Mouse (Mus musculus): ENCODE data around the gene Loxl1. TPM values are rescaled to one million over a fixed set of nuclear protein-coding genes. Genes with fewer than 3 reads are reported as not detected.

Loxl1 gene
- polyA plus RNA-seq, 1 experiment from 2014 or later = 36.8 TPM

- Histone ChIP-seq H3K4me2 (peak overlapping the region; percentile 80), H3K9ac (ENCODE audit: low read depth, low read length) (peak overlapping the region; percentile 90), H3K27me3 (ENCODE audit: control insufficient read depth, insufficient read depth, low read length) (no peaks in the 10 kb centered on the region), H3K27ac (ENCODE audit: low read depth, low read length) (peak overlapping the region; percentile 86), H3K4me1 (ENCODE audit: control insufficient read depth, insufficient read depth, low read length) (peaks cover 34% of the 10 kb centered on the region), H3K9me3 (replicated peaks; ENCODE audit: control insufficient read depth, low read length) (no peaks in the 10 kb centered on the region), H3K36me3 (ENCODE audit: control insufficient read depth, insufficient read depth, low read length) (no peaks in the 10 kb centered on the region), H3K4me3 (ENCODE audit: low read depth, low read length) (peak overlapping the region; percentile 68)
- WGBS (ENCODE audit: insufficient replicate concordance) = 38% methylated on average over 7 of the region's 7 CpGs
- ATAC-seq (replicated peaks; ENCODE audit: insufficient number of reproducible peaks, low FRiP score, low TSS enrichment) = no peak
Measured at GRCm38 (mm10) chr9:58248746-58249413, 64.1 kb downstream of the Loxl1 start.

GRCm38 (mm10) chr9:58247064-58247759, 65.8 kb downstream of the Loxl1 start:
- ATAC-seq (replicated peaks; ENCODE audit: insufficient number of reproducible peaks, low FRiP score, low TSS enrichment) = 0 out of 2 replicates have a peak, but pooled peaks have one; percentile 63
- no peaks in the 10 kb centered on the region for H3K36me3 ChIP-seq (ENCODE audit: control insufficient read depth, insufficient read depth, low read length)
- H3K4me3 ChIP-seq (ENCODE audit: low read depth, low read length) = peak overlapping the region; percentile 33
- no peaks in the 10 kb centered on the region for H3K9me3 ChIP-seq (replicated peaks; ENCODE audit: control insufficient read depth, low read length)
- H3K27ac ChIP-seq (ENCODE audit: low read depth, low read length) = peak overlapping the region; percentile 50
- H3K9ac ChIP-seq (ENCODE audit: low read depth, low read length) = peak overlapping the region; percentile 46
- peak overlapping the region; percentile 80 for H3K4me2 ChIP-seq
- 6% methylated on average over 25 of the region's 25 CpGs for WGBS (ENCODE audit: insufficient replicate concordance)
- H3K27me3 ChIP-seq (ENCODE audit: control insufficient read depth, insufficient read depth, low read length) = no peaks in the 10 kb centered on the region
- peaks cover 45% of the 10 kb centered on the region for H3K4me1 ChIP-seq (ENCODE audit: control insufficient read depth, insufficient read depth, low read length)

GRCm38 (mm10) chr9:58246083-58246591, 66.8 kb downstream of the Loxl1 start:
- Histone ChIP-seq H3K36me3 (ENCODE audit: control insufficient read depth, insufficient read depth, low read length) (no peaks in the 10 kb centered on the region), H3K9me3 (replicated peaks; ENCODE audit: control insufficient read depth, low read length) (no peaks in the 10 kb centered on the region), H3K4me1 (ENCODE audit: control insufficient read depth, insufficient read depth, low read length) (peaks cover 56% of the 10 kb centered on the region), H3K27me3 (ENCODE audit: control insufficient read depth, insufficient read depth, low read length) (no peaks in the 10 kb centered on the region), H3K4me3 (ENCODE audit: low read depth, low read length) (no peak overlapping the region), H3K27ac (ENCODE audit: low read depth, low read length) (no peak overlapping the region), H3K9ac (ENCODE audit: low read depth, low read length) (0 out of 2 replicates have a peak overlapping the region, but pooled peaks have one; percentile 10), H3K4me2 (peak overlapping the region; percentile 24; the same call in 1 of the 2 replicates)
- WGBS (ENCODE audit: insufficient replicate concordance) = 57% methylated on average over 4 of the region's 4 CpGs
- no peak for ATAC-seq (replicated peaks; ENCODE audit: insufficient number of reproducible peaks, low FRiP score, low TSS enrichment)

DNA sequence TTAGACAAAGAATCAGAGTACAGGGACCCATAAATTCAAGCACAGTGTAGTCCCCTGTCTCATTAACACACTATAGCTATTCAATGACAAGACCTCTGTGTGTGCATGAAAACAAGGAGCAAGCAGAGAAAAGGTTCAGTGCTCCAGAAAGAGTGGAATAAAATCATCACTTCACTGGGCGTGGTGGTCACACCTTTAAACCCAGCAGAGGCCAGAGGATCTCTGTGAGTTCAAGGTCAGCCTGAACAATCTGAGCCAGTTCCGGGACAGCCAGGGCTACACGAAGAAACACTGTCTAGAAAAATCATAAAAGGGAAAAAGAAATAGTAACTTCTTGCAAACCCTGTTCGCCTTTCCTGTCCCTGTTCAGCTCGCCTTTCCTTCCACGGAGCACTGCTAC, 69.3 kb downstream of the Loxl1 start:
- H3K27ac ChIP-seq (ENCODE audit: low read depth, low read length) = no peak overlapping the region
- WGBS (ENCODE audit: insufficient replicate concordance) = 83% methylated on average over 6 of the region's 6 CpGs

DNA sequence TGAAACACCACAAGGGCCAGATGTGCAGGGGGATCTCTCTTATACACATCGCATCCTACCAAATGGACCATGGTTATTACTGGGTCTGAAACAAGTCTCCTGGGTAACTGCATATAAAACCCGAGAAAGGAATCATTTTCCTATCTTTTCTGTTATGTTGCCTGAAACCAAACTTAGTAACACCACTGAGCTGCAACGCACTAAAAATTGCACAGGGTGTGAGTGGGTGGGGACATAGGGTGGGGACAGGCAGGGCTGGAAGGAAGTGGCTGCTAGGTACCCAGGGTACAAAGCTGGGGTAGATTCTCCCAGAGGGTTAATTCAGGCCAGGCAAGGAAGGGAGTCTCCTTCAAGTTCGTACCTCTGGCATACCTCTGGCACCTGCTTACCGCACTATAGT, 70.3 kb downstream of the Loxl1 start:
- Histone ChIP-seq H3K4me3 (ENCODE audit: low read depth, low read length) (no peak overlapping the region), H3K4me1 (ENCODE audit: control insufficient read depth, insufficient read depth, low read length) (peaks cover 42% of the 10 kb centered on the region), H3K4me2 (no peak overlapping the region; the same call in 1 of the 2 replicates), H3K9me3 (replicated peaks; ENCODE audit: control insufficient read depth, low read length) (no peaks in the 10 kb centered on the region), H3K9ac (ENCODE audit: low read depth, low read length) (no peak overlapping the region), H3K27me3 (ENCODE audit: control insufficient read depth, insufficient read depth, low read length) (no peaks in the 10 kb centered on the region), H3K36me3 (ENCODE audit: control insufficient read depth, insufficient read depth, low read length) (no peaks in the 10 kb centered on the region), H3K27ac (ENCODE audit: low read depth, low read length) (peak overlapping the region; percentile 75; the same call in 1 of the 2 replicates)
- 78% methylated on average over 5 of the region's 5 CpGs for WGBS (ENCODE audit: insufficient replicate concordance)
- ATAC-seq (replicated peaks; ENCODE audit: insufficient number of reproducible peaks, low FRiP score, low TSS enrichment) = no peak

More for the DNA sequence above, 69.3 kb downstream of the Loxl1 start:
- Histone ChIP-seq H3K9me3 (replicated peaks; ENCODE audit: control insufficient read depth, low read length) (no peaks in the 10 kb centered on the region), H3K4me2 (no peak overlapping the region), H3K9ac (ENCODE audit: low read depth, low read length) (no peak overlapping the region), H3K4me1 (ENCODE audit: control insufficient read depth, insufficient read depth, low read length) (peaks cover 46% of the 10 kb centered on the region), H3K36me3 (ENCODE audit: control insufficient read depth, insufficient read depth, low read length) (no peaks in the 10 kb centered on the region), H3K27me3 (ENCODE audit: control insufficient read depth, insufficient read depth, low read length) (no peaks in the 10 kb centered on the region), H3K4me3 (ENCODE audit: low read depth, low read length) (no peak overlapping the region)
- ATAC-seq (replicated peaks; ENCODE audit: insufficient number of reproducible peaks, low FRiP score, low TSS enrichment) = no peak

DNA sequence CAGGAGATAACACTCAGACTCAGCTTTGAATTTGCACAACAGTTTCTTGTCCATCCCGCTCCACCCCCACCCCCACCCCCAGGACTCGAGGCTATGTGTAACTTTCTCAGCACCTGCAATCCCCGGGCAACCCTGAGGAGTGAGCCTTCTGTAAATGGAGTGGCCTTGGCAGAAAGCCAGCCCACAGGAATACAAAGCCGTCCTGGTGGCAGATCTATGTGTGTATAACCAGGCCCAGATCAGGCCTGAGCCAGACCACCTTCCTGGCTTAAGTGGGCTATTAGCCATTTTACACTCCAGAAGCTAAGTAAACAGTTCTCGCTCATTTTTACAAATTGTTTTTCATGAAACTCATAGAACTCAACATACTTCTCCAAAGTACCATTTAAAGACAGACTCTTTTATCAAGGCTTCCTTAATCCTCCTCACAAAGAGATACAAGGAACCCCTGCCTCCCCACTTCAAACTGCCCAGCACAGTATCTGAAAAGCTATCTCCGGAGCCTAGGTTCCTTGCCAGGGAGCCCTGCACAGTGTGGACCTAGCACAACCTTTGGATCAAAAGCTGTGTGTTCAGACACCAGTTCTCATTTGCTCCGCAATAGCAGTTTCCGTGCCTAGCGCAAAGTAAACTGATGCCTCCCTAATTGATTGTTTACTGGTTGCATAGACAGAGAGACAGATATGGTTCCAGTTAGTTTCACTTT, 71.1 kb downstream of the Loxl1 start:
- H3K4me1 ChIP-seq (ENCODE audit: control insufficient read depth, insufficient read depth, low read length) = peaks cover 35% of the 10 kb centered on the region
- no peaks in the 10 kb centered on the region for H3K9me3 ChIP-seq (replicated peaks; ENCODE audit: control insufficient read depth, low read length)
- 55% methylated on average over 9 of the region's 9 CpGs for WGBS (ENCODE audit: insufficient replicate concordance)
- ATAC-seq (replicated peaks; ENCODE audit: insufficient number of reproducible peaks, low FRiP score, low TSS enrichment) = peak; percentile 42; the same call in 1 of the 2 replicates
- H3K27ac ChIP-seq (ENCODE audit: low read depth, low read length) = peak overlapping the region; percentile 75
- H3K36me3 ChIP-seq (ENCODE audit: control insufficient read depth, insufficient read depth, low read length) = no peaks in the 10 kb centered on the region
- H3K27me3 ChIP-seq (ENCODE audit: control insufficient read depth, insufficient read depth, low read length) = no peaks in the 10 kb centered on the region
- no peak overlapping the region for H3K4me3 ChIP-seq (ENCODE audit: low read depth, low read length)
- H3K4me2 ChIP-seq = peak overlapping the region; percentile 20; the same call in 1 of the 2 replicates
- H3K9ac ChIP-seq (ENCODE audit: low read depth, low read length) = no peak overlapping the region

Other genes starting within 250 kb of the Loxl1 start
- 3.4 and 4.0 TPM in 2 replicates for gene Stra6, start 249.4 kb downstream of the Loxl1 start, polyA plus RNA-seq (2014; fragmentation: Nextera tagmentation; extraction: Ambion mirVana)
- 0.37 TPM in 1 of 2 replicates, not detected in the other for gene Ccdc33, start 194.4 kb downstream of the Loxl1 start, polyA plus RNA-seq (2014; fragmentation: Nextera tagmentation; extraction: Ambion mirVana)
- gene Islr, start 108.9 kb downstream of the Loxl1 start, polyA plus RNA-seq (2014; fragmentation: Nextera tagmentation; extraction: Ambion mirVana) = 5.5 and 6.2 TPM in 2 replicates
- gene Islr2, start 108.9 kb downstream of the Loxl1 start, polyA plus RNA-seq (2014; fragmentation: Nextera tagmentation; extraction: Ambion mirVana) = 0.19 and 0.27 TPM in 2 replicates
- gene Pml, start 63.4 kb downstream of the Loxl1 start, polyA plus RNA-seq (2014; fragmentation: Nextera tagmentation; extraction: Ambion mirVana) = 13.5 and 15.5 TPM in 2 replicates
- 19.4 and 22.2 TPM in 2 replicates for gene Stoml1, start 60.0 kb downstream of the Loxl1 start, polyA plus RNA-seq (2014; fragmentation: Nextera tagmentation; extraction: Ambion mirVana)
- not detected in 2 replicates for gene Tbc1d21, start 57.3 kb upstream of the Loxl1 start, polyA plus RNA-seq (2014; fragmentation: Nextera tagmentation; extraction: Ambion mirVana)
- 0.82 and 1.6 TPM in 2 replicates for gene Insyn1, start 175.4 kb upstream of the Loxl1 start, polyA plus RNA-seq (2014; fragmentation: Nextera tagmentation; extraction: Ambion mirVana)
- 29.1 and 31.2 TPM in 2 replicates for gene Cd276, start 242.3 kb upstream of the Loxl1 start, polyA plus RNA-seq (2014; fragmentation: Nextera tagmentation; extraction: Ambion mirVana)

Data from heart, embryonic 11.5 days (tissue).